Mouse (Mus musculus): ENCODE measurements around the gene Gm21970.

The Gm21970 gene

GRCm38 (mm10) chr16:91395633-91396392, 4.3 kb downstream of the Gm21970 start:
- in situ Hi-C loops (cut with MboI; ENCODE audit: unreplicated experiment in 2 of 2), result no loop called here

- in situ Hi-C loops (cut with MboI; ENCODE audit: unreplicated experiment in 2 of 2), result no loop called here
Measured at GRCm38 (mm10) chr16:91396844-91397537, 5.5 kb downstream of the Gm21970 start.

- in situ Hi-C loops (cut with MboI; ENCODE audit: unreplicated experiment in 2 of 2), result no loop called here
Measured at GRCm38 (mm10) chr16:91398030-91398429, 6.5 kb downstream of the Gm21970 start.

GRCm38 (mm10) chr16:91398944-91399343, 7.4 kb downstream of the Gm21970 start:
- in situ Hi-C loops (cut with MboI; ENCODE audit: unreplicated experiment in 2 of 2), result no loop called here

GRCm38 (mm10) chr16:91401569-91402165, 10.1 kb downstream of the Gm21970 start:
- in situ Hi-C loops (cut with MboI; ENCODE audit: unreplicated experiment in 2 of 2), result no loop called here

- in situ Hi-C loops (cut with MboI; ENCODE audit: unreplicated experiment in 2 of 2), result no loop called here
Measured at GRCm38 (mm10) chr16:91403784-91404183, 12.3 kb downstream of the Gm21970 start.

- in situ Hi-C loops (cut with MboI; ENCODE audit: unreplicated experiment in 2 of 2), result no loop called here
Measured at GRCm38 (mm10) chr16:91404187-91404586, 12.7 kb downstream of the Gm21970 start.

- in situ Hi-C loops (cut with MboI; ENCODE audit: unreplicated experiment in 2 of 2), result loop anchor here in 1 of 2 experiments (5.0 kb wide), 1 partner anchor 33 kb away; the partner anchor contains the start of gene Ifnar2
Measured at GRCm38 (mm10) chr16:91404828-91405577, 13.5 kb downstream of the Gm21970 start.

GRCm38 (mm10) chr16:91405640-91406584, 14.4 kb downstream of the Gm21970 start, which contains the start of gene Il10rb:
Gene Il10rb (plus strand): TSS chr16:91406164.
- in situ Hi-C loops (cut with MboI; ENCODE audit: unreplicated experiment in 2 of 2), result loop anchor here in 1 of 2 experiments (5.0 kb wide), 1 partner anchor 34 kb away; the partner anchor contains the start of gene Ifnar2

GRCm38 (mm10) chr16:91406585-91407220, 15.2 kb downstream of the Gm21970 start:
- in situ Hi-C loops (cut with MboI; ENCODE audit: unreplicated experiment in 2 of 2), result loop anchor here in 1 of 2 experiments (5.0 kb wide), 1 partner anchor 34 kb away; the partner anchor contains the start of gene Ifnar2

GRCm38 (mm10) chr16:91413102-91413844, 21.8 kb downstream of the Gm21970 start:
- in situ Hi-C loops (cut with MboI; ENCODE audit: unreplicated experiment in 2 of 2), result loop anchor here in 1 of 2 experiments (5.0 kb wide), 1 partner anchor 39 kb away; no protein-coding TSS in a partner anchor

- in situ Hi-C loops (cut with MboI; ENCODE audit: unreplicated experiment in 2 of 2), result loop anchor here in 1 of 2 experiments (5.0 kb wide), 1 partner anchor 37 kb away; no protein-coding TSS in a partner anchor
Measured at GRCm38 (mm10) chr16:91415391-91416189, 24.1 kb downstream of the Gm21970 start.

- in situ Hi-C loops (cut with MboI; ENCODE audit: unreplicated experiment in 2 of 2), result loop anchor here in 1 of 2 experiments (5.0 kb wide), 1 partner anchor 36 kb away; no protein-coding TSS in a partner anchor
Measured at GRCm38 (mm10) chr16:91416357-91416756, 24.8 kb downstream of the Gm21970 start.

- in situ Hi-C loops (cut with MboI; ENCODE audit: unreplicated experiment in 2 of 2), result loop anchor here in 1 of 2 experiments (5.0 kb wide), 1 partner anchor 35 kb away; no protein-coding TSS in a partner anchor
Measured at GRCm38 (mm10) chr16:91416938-91417337, 25.4 kb downstream of the Gm21970 start.

- in situ Hi-C loops (cut with MboI; ENCODE audit: unreplicated experiment in 2 of 2), result loop anchor here in 1 of 2 experiments (5.0 kb wide), 1 partner anchor 34 kb away; no protein-coding TSS in a partner anchor
Measured at GRCm38 (mm10) chr16:91418531-91418930, 27.0 kb downstream of the Gm21970 start.

GRCm38 (mm10) chr16:91425816-91426215, 34.3 kb downstream of the Gm21970 start:
- in situ Hi-C loops (cut with MboI; ENCODE audit: unreplicated experiment in 2 of 2), result no loop called here

GRCm38 (mm10) chr16:91426586-91426985, 35.1 kb downstream of the Gm21970 start:
- in situ Hi-C loops (cut with MboI; ENCODE audit: unreplicated experiment in 2 of 2), result no loop called here

Data from v-Abl transformed pro-B cells (cell line).